Mouse (Mus musculus): ENCODE data around the gene Dnmt1.

GRCm38 (mm10) chr9:20983169-20983568 is 23.5 kb upstream of the Dnmt1 start:
- TF ChIP-seq CTCF (IDR thresholded peaks at IDR 0.05; ENCODE audit: low read depth, low read length) (no peak), POLR2A (IDR thresholded peaks at IDR 0.05; ENCODE audit: borderline replicate concordance, low read depth, low read length) (no peak)

Measured in bone marrow macrophage, adult 2 months (primary cell).